Comparison of ENCODE assay signal across 19 mouse cellular contexts in the genomic region with DNA sequence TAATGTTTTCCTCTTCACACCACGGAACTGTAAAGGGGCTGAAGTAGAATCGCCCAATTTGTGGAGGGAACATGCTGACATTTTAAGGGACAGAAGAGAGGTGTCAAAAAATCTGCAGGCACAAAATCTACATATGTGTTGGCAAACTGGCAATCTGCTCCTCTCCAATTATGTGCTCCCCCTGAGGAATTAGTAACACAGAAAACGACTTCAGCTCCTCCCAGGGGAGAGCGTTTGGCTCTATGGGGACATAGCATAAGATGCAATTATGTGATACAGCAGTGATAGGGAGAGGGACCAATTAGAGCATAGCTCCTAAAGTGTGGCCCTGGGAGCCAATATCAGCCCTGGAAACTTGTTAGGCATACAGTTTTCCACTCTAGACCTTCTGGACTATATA.
DNase-seq lines count a peak whose midpoint lies in the region; ATAC-seq lines count a peak whose summit lies in the region.
"Had no signal": no experiment of that assay in that cellular context is flagged by ENCODE, and none has a peak within 500 bp of the region (broad histone marks: within the 10 kb centered on the region; RNA-seq: fewer than 3 reads in every experiment).

No protein-coding gene starts in this region.

- no peak for DNase-seq in forebrain, embryonic 10.5 days (ENCODE audit: extremely low spot score, low spot score)
- DNase-seq in midbrain, embryonic 10.5 days (ENCODE audit: low spot score) = no peak
- no peak for DNase-seq in hindbrain, embryonic 14.5 days (ENCODE audit: low spot score)
- DNase-seq in cerebellum, adult 11-12 months = no peak
- DNase-seq: adrenal gland, postnatal 14 days; cerebellum, adult 11 months; cerebellum, postnatal 10 days; kidney, adult 11 months; kidney, postnatal 36 days; lung, postnatal 10 days; retina, postnatal 1 day had no signal

- no peaks in the 10 kb centered on the region for H3K27me3 ChIP-seq in forebrain, embryonic 12.5 days
- H3K27me3 ChIP-seq in forebrain, embryonic 10.5 days (ENCODE audit: poor library complexity, severe bottlenecking) = no peaks in the 10 kb centered on the region
- no peaks in the 10 kb centered on the region for H3K27me3 ChIP-seq in midbrain, embryonic 12.5 days
- no peaks in the 10 kb centered on the region for H3K27me3 ChIP-seq in midbrain, embryonic 10.5 days (ENCODE audit: low read depth, poor library complexity, severe bottlenecking)
- no peaks in the 10 kb centered on the region for H3K27me3 ChIP-seq in embryonic facial prominence, embryonic 15.5 days
- no peaks in the 10 kb centered on the region for H3K27me3 ChIP-seq in neural tube, embryonic 14.5 days (ENCODE audit: control insufficient read depth, insufficient read depth, low read length)
- no peaks in the 10 kb centered on the region for H3K27me3 ChIP-seq in hindbrain, embryonic 14.5 days (ENCODE audit: control insufficient read depth, insufficient read depth, low read length)
- H3K27me3 ChIP-seq: hindbrain, embryonic 12.5 days; kidney, embryonic 15.5 days had no signal

- peaks cover 4% of the 10 kb centered on the region; the same call in 1 of the 2 replicates for H3K4me1 ChIP-seq in forebrain, embryonic 12.5 days
- H3K4me1 ChIP-seq in forebrain, embryonic 10.5 days = peaks cover 8% of the 10 kb centered on the region; the same call in 1 of the 2 replicates
- no peaks in the 10 kb centered on the region for H3K4me1 ChIP-seq in midbrain, embryonic 12.5 days
- no peaks in the 10 kb centered on the region for H3K4me1 ChIP-seq in midbrain, embryonic 10.5 days
- no peaks in the 10 kb centered on the region for H3K4me1 ChIP-seq in embryonic facial prominence, embryonic 15.5 days
- H3K4me1 ChIP-seq in neural tube, embryonic 14.5 days (ENCODE audit: control insufficient read depth, insufficient read depth, low read length) = no peaks in the 10 kb centered on the region
- no peaks in the 10 kb centered on the region for H3K4me1 ChIP-seq in hindbrain, embryonic 14.5 days (replicated peaks; ENCODE audit: control insufficient read depth, insufficient read depth, low read length)
- H3K4me1 ChIP-seq: hindbrain, embryonic 12.5 days; kidney, embryonic 15.5 days had no signal

- ATAC-seq in forebrain, embryonic 12.5 days (ENCODE audit: low FRiP score) = peak; percentile 59; the same call in 1 of the 2 replicates
- ATAC-seq in midbrain, embryonic 12.5 days (ENCODE audit: low FRiP score, low read depth) = peak; percentile 56; the same call in 1 of the 2 replicates
- ATAC-seq in embryonic facial prominence, embryonic 15.5 days (ENCODE audit: insufficient number of reproducible peaks, low FRiP score, low TSS enrichment, low read depth) = peak; percentile 80
- ATAC-seq in neural tube, embryonic 14.5 days (ENCODE audit: low read depth) = peak; percentile 65; the same call in 1 of the 2 replicates
- ATAC-seq in hindbrain, embryonic 14.5 days (ENCODE audit: low FRiP score) = no peak

- WGBS in forebrain, embryonic 12.5 days = 60% methylated on average over 4 of the region's 4 CpGs
- 81% methylated on average over 4 of the region's 4 CpGs for WGBS in forebrain, embryonic 10.5 days
- 75% methylated on average over 4 of the region's 4 CpGs for WGBS in midbrain, embryonic 12.5 days
- 82% methylated on average over 4 of the region's 4 CpGs for WGBS in midbrain, embryonic 10.5 days
- whole genome bisulfite sequencing in embryonic facial prominence, embryonic 15.5 days = 77% methylated on average over 4 of the region's 4 CpGs
- WGBS in neural tube, embryonic 14.5 days = 63% methylated on average over 4 of the region's 4 CpGs
- WGBS in hindbrain, embryonic 14.5 days = 79% methylated on average over 4 of the region's 4 CpGs

- no peaks in the 10 kb centered on the region for H3K9me3 ChIP-seq in forebrain, embryonic 12.5 days
- H3K9me3 ChIP-seq in forebrain, embryonic 10.5 days = no peaks in the 10 kb centered on the region
- no peaks in the 10 kb centered on the region for H3K9me3 ChIP-seq in midbrain, embryonic 12.5 days
- no peaks in the 10 kb centered on the region for H3K9me3 ChIP-seq in midbrain, embryonic 10.5 days (replicated peaks)
- H3K9me3 ChIP-seq in embryonic facial prominence, embryonic 15.5 days (replicated peaks) = no peaks in the 10 kb centered on the region
- H3K9me3 ChIP-seq in neural tube, embryonic 14.5 days (ENCODE audit: control insufficient read depth, low read length) = no peaks in the 10 kb centered on the region
- no peaks in the 10 kb centered on the region for H3K9me3 ChIP-seq in hindbrain, embryonic 14.5 days (ENCODE audit: control insufficient read depth, low read length)
- H3K9me3 ChIP-seq: hindbrain, embryonic 12.5 days; kidney, embryonic 15.5 days had no signal

- H3K36me3 ChIP-seq in forebrain, embryonic 12.5 days (replicated peaks) = no peaks in the 10 kb centered on the region
- H3K36me3 ChIP-seq in forebrain, embryonic 10.5 days (replicated peaks) = no peaks in the 10 kb centered on the region
- H3K36me3 ChIP-seq in midbrain, embryonic 12.5 days = no peaks in the 10 kb centered on the region
- H3K36me3 ChIP-seq in midbrain, embryonic 10.5 days = no peaks in the 10 kb centered on the region
- H3K36me3 ChIP-seq in embryonic facial prominence, embryonic 15.5 days = no peaks in the 10 kb centered on the region
- no peaks in the 10 kb centered on the region for H3K36me3 ChIP-seq in neural tube, embryonic 14.5 days (ENCODE audit: control insufficient read depth, insufficient read depth, low read length)
- H3K36me3 ChIP-seq in hindbrain, embryonic 14.5 days (replicated peaks; ENCODE audit: control insufficient read depth, insufficient read depth) = no peaks in the 10 kb centered on the region
- H3K36me3 ChIP-seq: hindbrain, embryonic 12.5 days; kidney, embryonic 15.5 days had no signal

- H3K9ac ChIP-seq in forebrain, embryonic 12.5 days = no peak overlapping the region
- H3K9ac ChIP-seq in midbrain, embryonic 12.5 days (replicated peaks) = no peak overlapping the region
- H3K9ac ChIP-seq in embryonic facial prominence, embryonic 15.5 days = no peak overlapping the region
- no peak overlapping the region for H3K9ac ChIP-seq in neural tube, embryonic 14.5 days (replicated peaks; ENCODE audit: low read depth, low read length)
- no peak overlapping the region for H3K9ac ChIP-seq in hindbrain, embryonic 14.5 days
- H3K9ac ChIP-seq: hindbrain, embryonic 12.5 days; kidney, embryonic 15.5 days had no signal

- H3K4me2 ChIP-seq in forebrain, embryonic 12.5 days = no peak overlapping the region
- no peak overlapping the region for H3K4me2 ChIP-seq in midbrain, embryonic 12.5 days (replicated peaks)
- no peak overlapping the region for H3K4me2 ChIP-seq in embryonic facial prominence, embryonic 15.5 days (replicated peaks)
- H3K4me2 ChIP-seq in neural tube, embryonic 14.5 days (ENCODE audit: low read depth, low read length) = no peak overlapping the region
- no peak overlapping the region for H3K4me2 ChIP-seq in hindbrain, embryonic 14.5 days (replicated peaks)
- H3K4me2 ChIP-seq: hindbrain, embryonic 12.5 days; kidney, embryonic 15.5 days; midbrain, embryonic 11.5 days had no signal

- no peak overlapping the region for H3K4me3 ChIP-seq in forebrain, embryonic 12.5 days (replicated peaks)
- H3K4me3 ChIP-seq in forebrain, embryonic 10.5 days = no peak overlapping the region
- H3K4me3 ChIP-seq in midbrain, embryonic 12.5 days = no peak overlapping the region
- H3K4me3 ChIP-seq in midbrain, embryonic 10.5 days = no peak overlapping the region
- no peak overlapping the region for H3K4me3 ChIP-seq in embryonic facial prominence, embryonic 15.5 days (replicated peaks)
- H3K4me3 ChIP-seq in neural tube, embryonic 14.5 days (ENCODE audit: low read depth, low read length) = no peak overlapping the region
- no peak overlapping the region for H3K4me3 ChIP-seq in hindbrain, embryonic 14.5 days (replicated peaks; ENCODE audit: low read length)
- H3K4me3 ChIP-seq: hindbrain, embryonic 12.5 days; kidney, embryonic 15.5 days; myocyte had no signal

- H3K27ac ChIP-seq in forebrain, embryonic 12.5 days = no peak overlapping the region
- H3K27ac ChIP-seq in forebrain, embryonic 10.5 days = no peak overlapping the region
- no peak overlapping the region for H3K27ac ChIP-seq in midbrain, embryonic 12.5 days (replicated peaks)
- H3K27ac ChIP-seq in midbrain, embryonic 10.5 days (replicated peaks) = no peak overlapping the region
- H3K27ac ChIP-seq in embryonic facial prominence, embryonic 15.5 days (replicated peaks) = no peak overlapping the region
- no peak overlapping the region for H3K27ac ChIP-seq in neural tube, embryonic 14.5 days (ENCODE audit: low read depth, low read length)
- no peak overlapping the region for H3K27ac ChIP-seq in hindbrain, embryonic 14.5 days
- H3K27ac ChIP-seq: hindbrain, embryonic 12.5 days; kidney, embryonic 15.5 days had no signal
